Mouse (Mus musculus) intestine, embryonic 14.5 days (tissue): ENCODE measurements around the gene Rtn4r. TPM values are rescaled to one million over a fixed set of nuclear protein-coding genes. Genes with fewer than 3 reads are reported as not detected.

Experiments
- ATAC-seq: fragments of 200-750 bp; cut with Nextera tagmentation; replicated peaks from 2 replicates; pipeline ENCODE4 v1.8.0; 2017; ENCODE audit warnings: low read depth, moderate number of reproducible peaks, moderate TSS enrichment, moderate library complexity; ENCODE audit not compliant: low FRiP score, low TSS enrichment
- DNase-seq: peaks from one replicate; pipeline ENCODE4 v3.0.0-alpha.2; 2018; ENCODE audit warnings: low spot score
- H3K27ac ChIP-seq: fragments of 300-500 bp; sonication (generic); 2 replicates; pipeline ENCODE4 v1.5.1; 2014; ENCODE audit warnings: low read depth, mild to moderate bottlenecking, control low read depth
- H3K27me3 ChIP-seq: fragments of 300-500 bp; sonication (generic); replicated peaks from 2 replicates; pipeline ENCODE4 v1.6.1; 2014; ENCODE audit warnings: low read length, control low read depth; ENCODE audit not compliant: control insufficient read depth, insufficient read depth
- H3K36me3 ChIP-seq: fragments of 300-500 bp; sonication (generic); 2 replicates; pipeline ENCODE4 v1.6.1; 2014; ENCODE audit warnings: low read length, control low read depth; ENCODE audit not compliant: control insufficient read depth, insufficient read depth
- H3K4me1 ChIP-seq: fragments of 300-500 bp; sonication (generic); replicated peaks from 2 replicates; pipeline ENCODE4 v1.6.1; 2014; ENCODE audit warnings: low read length, control low read depth, mixed read lengths; ENCODE audit not compliant: control insufficient read depth, insufficient read depth
- H3K4me2 ChIP-seq: fragments of 300-500 bp; sonication (generic); 2 replicates; pipeline ENCODE4 v1.6.1; 2014; ENCODE audit warnings: low read length
- H3K4me3 ChIP-seq: fragments of 300-500 bp; sonication (generic); 2 replicates; pipeline ENCODE4 v1.5.1; 2014; ENCODE audit warnings: low read depth, low read length, control low read depth, mixed read lengths
- H3K9ac ChIP-seq: fragments of 300-500 bp; sonication (generic); 2 replicates; pipeline ENCODE4 v1.6.1; 2014; ENCODE audit warnings: mild to moderate bottlenecking, low read length
- H3K9me3 ChIP-seq: fragments of 300-500 bp; sonication (generic); 2 replicates; pipeline ENCODE4 v1.6.1; 2016; ENCODE audit warnings: low read length, control low read depth; ENCODE audit not compliant: control insufficient read depth
- WGBS: fragments of 180-500 bp; shearing (Covaris S2); extraction: QIAGEN DNeasy Blood & Tissue Kit; methylation state at CpG from one replicate; pipeline ENCODE4 v1.1.7; 2014; 5-methylcytosine and 5-hydroxymethylcytosine counted together
- polyA plus RNA-seq: library from polyadenylated mRNA; unstranded; fragments of >200 nt; fragmentation: Nextera tagmentation; extraction: Ambion mirVana; gene quantifications from 2 replicates; pipeline ENCODE4 v1.2.1, GENCODE M21; 2014

The Rtn4r gene
- polyA plus RNA-seq, result 3.3 and 5.3 TPM in 2 replicates

GRCm38 (mm10) chr16:18127241-18127861 is at the start of gene Rtn4r:
TSS of gene Rtn4r (plus strand) at chr16:18127642.
- Histone ChIP-seq H3K27me3 (peaks cover 30% of the 10 kb centered on the region), H3K4me1 (no peaks in the 10 kb centered on the region), H3K36me3 (no peaks in the 10 kb centered on the region), H3K9me3 (no peaks in the 10 kb centered on the region), H3K27ac (no peak within 1 kb of the TSS), H3K4me3 (peak within 1 kb of the TSS; percentile 61), H3K9ac (peak within 1 kb of the TSS; percentile 54), H3K4me2 (peak within 1 kb of the TSS; percentile 96)
- ATAC-seq, result peak; percentile 70
- DNase-seq, result peak; percentile 82
- under 1% methylated on average over 67 of the region's 96 CpGs for WGBS

- no peaks in the 10 kb centered on the region for H3K36me3 ChIP-seq
- no peak overlapping the region for H3K4me2 ChIP-seq
- no peak overlapping the region for H3K27ac ChIP-seq
- no peak for DNase-seq
- 90% methylated on average over 5 of the region's 5 CpGs for WGBS
- no peak overlapping the region for H3K9ac ChIP-seq
- H3K27me3 ChIP-seq, result no peaks in the 10 kb centered on the region
- H3K4me3 ChIP-seq, result no peak overlapping the region
- H3K9me3 ChIP-seq, result no peaks in the 10 kb centered on the region
- H3K4me1 ChIP-seq, result peaks cover 6% of the 10 kb centered on the region; the same call in 1 of the 2 replicates
- ATAC-seq, result no peak
These were observed 49.0 kb upstream of the Rtn4r start for GRCm38 (mm10) chr16:18078314-18079015.

- H3K9ac ChIP-seq, result no peak overlapping the region
- no peaks in the 10 kb centered on the region for H3K9me3 ChIP-seq
- no peak for ATAC-seq
- 92% methylated on average over 2 of the region's 2 CpGs for WGBS
- peaks cover 6% of the 10 kb centered on the region; the same call in 1 of the 2 replicates for H3K4me1 ChIP-seq
- no peak overlapping the region for H3K4me2 ChIP-seq
- no peak overlapping the region for H3K27ac ChIP-seq
- H3K36me3 ChIP-seq, result no peaks in the 10 kb centered on the region
- no peak for DNase-seq
- no peaks in the 10 kb centered on the region for H3K27me3 ChIP-seq
- H3K4me3 ChIP-seq, result no peak overlapping the region
These were observed 48.1 kb upstream of the Rtn4r start for GRCm38 (mm10) chr16:18079300-18079699.

GRCm38 (mm10) chr16:18080171-18080570 is 47.3 kb upstream of the Rtn4r start:
- no peak overlapping the region for H3K27ac ChIP-seq
- 0 out of 2 replicates have a peak, but pooled peaks cover 1% of the 10 kb centered on the region for H3K4me1 ChIP-seq
- H3K9me3 ChIP-seq, result no peaks in the 10 kb centered on the region
- no peak overlapping the region for H3K4me3 ChIP-seq
- WGBS, result 83% methylated on average over 7 of the region's 7 CpGs
- no peaks in the 10 kb centered on the region for H3K36me3 ChIP-seq
- H3K9ac ChIP-seq, result no peak overlapping the region
- H3K4me2 ChIP-seq, result no peak overlapping the region
- ATAC-seq (no peak), DNase-seq (no peak)
- no peaks in the 10 kb centered on the region for H3K27me3 ChIP-seq

- H3K4me3 ChIP-seq, result no peak overlapping the region
- H3K27me3 ChIP-seq, result no peaks in the 10 kb centered on the region
- H3K9ac ChIP-seq, result no peak overlapping the region
- H3K4me2 ChIP-seq, result no peak overlapping the region
- H3K4me1 ChIP-seq, result no peaks in the 10 kb centered on the region
- DNase-seq (no peak), ATAC-seq (no peak)
- no peaks in the 10 kb centered on the region for H3K36me3 ChIP-seq
- H3K27ac ChIP-seq, result no peak overlapping the region
- H3K9me3 ChIP-seq, result no peaks in the 10 kb centered on the region
- WGBS, result 77% methylated on average over 10 of the region's 10 CpGs
These were observed 46.2 kb upstream of the Rtn4r start for GRCm38 (mm10) chr16:18081149-18081827.

- Histone ChIP-seq H3K4me1 (no peaks in the 10 kb centered on the region), H3K27me3 (no peaks in the 10 kb centered on the region), H3K9ac (no peak overlapping the region), H3K27ac (no peak overlapping the region), H3K36me3 (no peaks in the 10 kb centered on the region), H3K4me3 (no peak overlapping the region), H3K9me3 (no peaks in the 10 kb centered on the region), H3K4me2 (no peak overlapping the region)
- ATAC-seq (no peak), DNase-seq (no peak)
- 72% methylated on average over 1 of the region's 1 CpGs for whole genome bisulfite sequencing
These were observed 45.2 kb upstream of the Rtn4r start for GRCm38 (mm10) chr16:18082291-18082690.

- ATAC-seq (no peak), DNase-seq (no peak)
- Histone ChIP-seq H3K4me1 (peaks cover 6% of the 10 kb centered on the region; the same call in 1 of the 2 replicates), H3K36me3 (no peaks in the 10 kb centered on the region), H3K9ac (no peak overlapping the region), H3K4me2 (no peak overlapping the region), H3K4me3 (no peak overlapping the region), H3K27me3 (no peaks in the 10 kb centered on the region), H3K27ac (no peak overlapping the region), H3K9me3 (no peaks in the 10 kb centered on the region)
- WGBS, result 88% methylated on average over 18 of the region's 18 CpGs
These were observed 44.1 kb upstream of the Rtn4r start for GRCm38 (mm10) chr16:18083231-18083951.

GRCm38 (mm10) chr16:18084262-18084661 is 43.2 kb upstream of the Rtn4r start:
- Histone ChIP-seq H3K27me3 (no peaks in the 10 kb centered on the region), H3K4me3 (no peak overlapping the region), H3K4me2 (no peak overlapping the region), H3K9ac (no peak overlapping the region), H3K27ac (no peak overlapping the region), H3K4me1 (peaks cover 6% of the 10 kb centered on the region; the same call in 1 of the 2 replicates), H3K36me3 (no peaks in the 10 kb centered on the region), H3K9me3 (no peaks in the 10 kb centered on the region)
- DNase-seq (no peak), ATAC-seq (no peak)
- 88% methylated on average over 7 of the region's 7 CpGs for WGBS
